Mouse (Mus musculus) bone marrow macrophage, adult 2 months (primary cell): ENCODE data around the gene Pla2g16.

ENCODE experiments used
- CTCF ChIP-seq: IDR thresholded peaks from 2 replicates; pipeline ENCODE4 v1.5.1; 2012; ENCODE audit warnings: low read depth, mild to moderate bottlenecking, low read length, moderate library complexity
- POLR2A ChIP-seq: IDR thresholded peaks from 2 replicates; pipeline ENCODE4 v1.6.1; 2012; ENCODE audit warnings: mild to moderate bottlenecking, low read depth, low read length, borderline replicate concordance

DNA sequence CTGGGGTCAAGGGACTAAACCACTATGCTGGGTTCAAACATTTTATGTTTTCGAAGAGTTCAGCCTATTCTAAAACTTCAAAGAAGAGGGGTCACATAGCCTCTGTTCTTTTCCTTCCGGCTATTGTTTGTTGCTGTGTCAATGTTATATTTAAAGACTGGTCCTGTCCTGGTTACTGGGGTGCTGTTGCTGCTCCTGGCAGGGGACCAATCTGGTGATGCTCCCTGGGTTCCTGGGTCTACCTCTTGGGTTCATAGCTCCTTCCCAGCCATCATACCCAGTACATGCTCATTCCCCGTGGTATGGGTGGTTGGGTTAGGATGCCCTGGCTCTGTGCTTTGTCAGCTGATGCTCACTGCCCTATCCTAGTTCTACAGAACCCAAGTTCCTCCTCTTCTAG lies 20.5 kb downstream of the Pla2g16 start:
- TF ChIP-seq POLR2A (no peak), CTCF (no peak)
